Mouse (Mus musculus) ES-E14 (cell line): ENCODE results near the gene 1110059E24Rik. TPM values are rescaled to one million over a fixed set of nuclear protein-coding genes. Genes with fewer than 3 reads are reported as not detected.

Experiments
- DNase-seq: peaks from one replicate; pipeline ENCODE4 v3.0.0-alpha.2; 2013; ENCODE audit warnings: low read depth, low spot score
- H3K27ac ChIP-seq: 2 replicates; pipeline ENCODE4 v1.5.1; 2012; ENCODE audit warnings: low read depth, mild to moderate bottlenecking, low read length, moderate library complexity, mixed read lengths; ENCODE audit not compliant: poor library complexity, insufficient read depth, severe bottlenecking
- H3K36me3 ChIP-seq: 2 replicates; pipeline ENCODE4 v1.6.1; 2012; ENCODE audit warnings: mild to moderate bottlenecking, low read length, moderate library complexity, mixed read lengths; ENCODE audit not compliant: control insufficient read depth, poor library complexity, insufficient read depth, severe bottlenecking
- H3K4me1 ChIP-seq, 2 experiments: fragments of 150-350 bp in 1 of 2; sonication (generic) in 1 of 2; 2 replicates each; pipeline ENCODE4 v1.6.1; 2012; ENCODE audit warnings: low read length in 2 of 2, mild to moderate bottlenecking in 1 of 2, mixed read lengths in 1 of 2; ENCODE audit not compliant: control insufficient read depth in 2 of 2, insufficient read depth in 2 of 2, poor library complexity in 1 of 2
- H3K4me3 ChIP-seq, 2 experiments: fragments of 150-350 bp in 1 of 2; sonication (generic) in 1 of 2; 2 replicates each; pipeline ENCODE4 v1.5.1; 2012; ENCODE audit warnings: low read length in 2 of 2, low read depth in 1 of 2, mild to moderate bottlenecking in 1 of 2, mixed read lengths in 1 of 2; ENCODE audit not compliant: insufficient read depth in 1 of 2, poor library complexity in 1 of 2, severe bottlenecking in 1 of 2
- H3K9ac ChIP-seq: 2 replicates; pipeline ENCODE4 v1.6.1; 2012; ENCODE audit warnings: low read depth, mild to moderate bottlenecking, low read length, mixed read lengths; ENCODE audit not compliant: poor library complexity, insufficient read depth, severe bottlenecking
- H3K9me3 ChIP-seq: fragments of 150-350 bp; sonication (generic); 2 replicates; pipeline ENCODE4 v1.6.1; 2012; ENCODE audit warnings: low read depth, mild to moderate bottlenecking, low read length; ENCODE audit not compliant: control insufficient read depth, insufficient read depth
- CHD2 ChIP-seq: IDR thresholded peaks from 2 replicates; pipeline ENCODE4 v1.6.1; 2014; ENCODE audit warnings: mild to moderate bottlenecking, low read depth, low read length, inconsistent platforms
- HCFC1 ChIP-seq: IDR thresholded peaks from 2 replicates; pipeline ENCODE4 v1.6.1; 2012; ENCODE audit warnings: low read length, inconsistent platforms, borderline replicate concordance; ENCODE audit not compliant: insufficient read depth
- MAFK ChIP-seq: IDR thresholded peaks from 2 replicates; pipeline ENCODE4 v1.6.1; 2014; ENCODE audit warnings: mild to moderate bottlenecking, low read depth, low read length, inconsistent platforms; ENCODE audit not compliant: insufficient read depth
- ZC3H11A ChIP-seq: IDR thresholded peaks from 2 replicates; pipeline ENCODE4 v1.6.1; 2012; ENCODE audit warnings: low read depth, mild to moderate bottlenecking, inconsistent platforms, low read length, borderline replicate concordance
- ZNF384 ChIP-seq: IDR thresholded peaks from 2 replicates; pipeline ENCODE4 v1.6.1; 2012; ENCODE audit warnings: low read depth, low read length, inconsistent platforms
- in situ Hi-C, 2 experiments: fragments of 600-800 bp; cut with MboI; formaldehyde crosslinking; loops; one replicate each; pipeline ENCODE4 v1.15.1; 2025; ENCODE audit warnings: low sequenced_read_pairs in 2 of 2, inconsistent platforms in 1 of 2; ENCODE audit not compliant: unreplicated experiment in 2 of 2
- total RNA-seq: library from RNA; depleted of rRNA; stranded (reverse); fragments of 300-350 nt; gene quantifications from 2 replicates; pipeline ENCODE4 v1.2.3, GENCODE M21; 2012

1110059E24Rik gene
- total RNA-seq, 1 experiment, result 38.9 TPM

GRCm38 (mm10) chr19:21643935-21644334 lies 8.8 kb downstream of the 1110059E24Rik start:
- H3K4me3 ChIP-seq, result no peak overlapping the region
- DNase-seq, result no peak
- no peak overlapping the region for H3K27ac ChIP-seq
- no peak for TF ChIP-seq MAFK
- no peak for TF ChIP-seq ZNF384
- TF ChIP-seq ZC3H11A, result no peak
- TF ChIP-seq HCFC1, result no peak
- TF ChIP-seq CHD2, result no peak
- H3K36me3 ChIP-seq, result peaks cover 5% of the 10 kb centered on the region
- H3K9ac ChIP-seq, result no peak overlapping the region
- H3K4me1 ChIP-seq, result peaks cover 0 to 6% of the 10 kb centered on the region in 2 experiments; a peak in 2 of 4 replicates
- no peaks in the 10 kb centered on the region for H3K9me3 ChIP-seq
- in situ Hi-C loops, result no loop called here

GRCm38 (mm10) chr19:21637672-21638071 lies 15.1 kb downstream of the 1110059E24Rik start:
- Histone ChIP-seq H3K36me3 (no peaks in the 10 kb centered on the region), H3K27ac (no peak overlapping the region), H3K9ac (no peak overlapping the region), H3K4me3 (no peak overlapping the region), H3K9me3 (no peaks in the 10 kb centered on the region), H3K4me1 (peaks cover 0 to 2% of the 10 kb centered on the region in 2 experiments; a peak in 1 of 4 replicates)
- TF ChIP-seq ZNF384 (no peak), HCFC1 (no peak), CHD2 (no peak), MAFK (no peak), ZC3H11A (no peak)
- DNase-seq, result no peak
- in situ Hi-C loops, result no loop called here

DNA sequence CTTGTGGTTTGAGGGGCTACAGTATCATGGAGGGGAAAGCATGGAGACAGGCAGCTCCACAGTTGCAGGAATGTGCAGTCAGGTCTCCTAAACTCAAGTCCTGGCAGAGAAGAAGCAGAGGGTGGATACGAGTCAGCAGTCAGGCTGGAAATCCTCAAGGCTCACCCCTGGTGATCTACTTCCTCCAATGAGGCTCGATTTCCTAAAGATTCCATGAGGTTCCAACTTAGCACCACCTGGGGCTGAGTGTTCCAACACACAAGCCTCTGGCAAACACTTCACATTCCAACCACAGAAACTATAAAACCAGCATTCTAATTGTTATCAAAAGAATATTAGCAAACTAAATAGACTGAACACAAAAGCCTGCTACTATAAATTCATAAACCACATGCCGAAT lies 15.9 kb downstream of the 1110059E24Rik start:
- in situ Hi-C loops, result no loop called here
- no peak for DNase-seq
- peaks cover 0 to 2% of the 10 kb centered on the region in 2 experiments; a peak in 1 of 4 replicates for H3K4me1 ChIP-seq
- no peaks in the 10 kb centered on the region for H3K36me3 ChIP-seq
- no peak overlapping the region for H3K9ac ChIP-seq
- no peak overlapping the region for H3K27ac ChIP-seq
- no peak for TF ChIP-seq CHD2
- no peak for TF ChIP-seq MAFK
- no peak for TF ChIP-seq ZNF384
- no peak for TF ChIP-seq HCFC1
- no peak for TF ChIP-seq ZC3H11A
- H3K9me3 ChIP-seq, result no peaks in the 10 kb centered on the region
- H3K4me3 ChIP-seq, result no peak overlapping the region

GRCm38 (mm10) chr19:21635406-21635805 lies 17.4 kb downstream of the 1110059E24Rik start:
- TF ChIP-seq MAFK (no peak), HCFC1 (no peak), ZNF384 (no peak), ZC3H11A (no peak), CHD2 (no peak)
- Histone ChIP-seq H3K36me3 (no peaks in the 10 kb centered on the region), H3K9me3 (no peaks in the 10 kb centered on the region), H3K4me3 (no peak overlapping the region), H3K27ac (no peak overlapping the region), H3K4me1 (peaks cover 0 to 4% of the 10 kb centered on the region in 2 experiments; a peak in 2 of 4 replicates), H3K9ac (no peak overlapping the region)
- DNase-seq, result no peak
- in situ Hi-C loops, result no loop called here
